Mouse (Mus musculus) intestine, embryonic 14.5 days (tissue): ENCODE data around the gene Tnik. TPM values are rescaled to one million over a fixed set of nuclear protein-coding genes. Genes with fewer than 3 reads are reported as not detected.

ENCODE experiments used
- ATAC-seq: fragments of 200-750 bp; cut with Nextera tagmentation; replicated peaks from 2 replicates; pipeline ENCODE4 v1.8.0; 2017; ENCODE audit warnings: low read depth, moderate number of reproducible peaks, moderate TSS enrichment, moderate library complexity; ENCODE audit not compliant: low FRiP score, low TSS enrichment
- DNase-seq: peaks from one replicate; pipeline ENCODE4 v3.0.0-alpha.2; 2018; ENCODE audit warnings: low spot score
- H3K27ac ChIP-seq: fragments of 300-500 bp; sonication (generic); 2 replicates; pipeline ENCODE4 v1.5.1; 2014; ENCODE audit warnings: low read depth, mild to moderate bottlenecking, control low read depth
- H3K27me3 ChIP-seq: fragments of 300-500 bp; sonication (generic); replicated peaks from 2 replicates; pipeline ENCODE4 v1.6.1; 2014; ENCODE audit warnings: low read length, control low read depth; ENCODE audit not compliant: control insufficient read depth, insufficient read depth
- H3K36me3 ChIP-seq: fragments of 300-500 bp; sonication (generic); 2 replicates; pipeline ENCODE4 v1.6.1; 2014; ENCODE audit warnings: low read length, control low read depth; ENCODE audit not compliant: control insufficient read depth, insufficient read depth
- H3K4me1 ChIP-seq: fragments of 300-500 bp; sonication (generic); replicated peaks from 2 replicates; pipeline ENCODE4 v1.6.1; 2014; ENCODE audit warnings: low read length, control low read depth, mixed read lengths; ENCODE audit not compliant: control insufficient read depth, insufficient read depth
- H3K4me2 ChIP-seq: fragments of 300-500 bp; sonication (generic); 2 replicates; pipeline ENCODE4 v1.6.1; 2014; ENCODE audit warnings: low read length
- H3K4me3 ChIP-seq: fragments of 300-500 bp; sonication (generic); 2 replicates; pipeline ENCODE4 v1.5.1; 2014; ENCODE audit warnings: low read depth, low read length, control low read depth, mixed read lengths
- H3K9ac ChIP-seq: fragments of 300-500 bp; sonication (generic); 2 replicates; pipeline ENCODE4 v1.6.1; 2014; ENCODE audit warnings: mild to moderate bottlenecking, low read length
- H3K9me3 ChIP-seq: fragments of 300-500 bp; sonication (generic); 2 replicates; pipeline ENCODE4 v1.6.1; 2016; ENCODE audit warnings: low read length, control low read depth; ENCODE audit not compliant: control insufficient read depth
- WGBS: fragments of 180-500 bp; shearing (Covaris S2); extraction: QIAGEN DNeasy Blood & Tissue Kit; methylation state at CpG from one replicate; pipeline ENCODE4 v1.1.7; 2014; 5-methylcytosine and 5-hydroxymethylcytosine counted together
- polyA plus RNA-seq: library from polyadenylated mRNA; unstranded; fragments of >200 nt; fragmentation: Nextera tagmentation; extraction: Ambion mirVana; gene quantifications from 2 replicates; pipeline ENCODE4 v1.2.1, GENCODE M21; 2014

The Tnik gene
- polyA plus RNA-seq, 1 experiment from 2014 or later = 16.1 TPM

DNA sequence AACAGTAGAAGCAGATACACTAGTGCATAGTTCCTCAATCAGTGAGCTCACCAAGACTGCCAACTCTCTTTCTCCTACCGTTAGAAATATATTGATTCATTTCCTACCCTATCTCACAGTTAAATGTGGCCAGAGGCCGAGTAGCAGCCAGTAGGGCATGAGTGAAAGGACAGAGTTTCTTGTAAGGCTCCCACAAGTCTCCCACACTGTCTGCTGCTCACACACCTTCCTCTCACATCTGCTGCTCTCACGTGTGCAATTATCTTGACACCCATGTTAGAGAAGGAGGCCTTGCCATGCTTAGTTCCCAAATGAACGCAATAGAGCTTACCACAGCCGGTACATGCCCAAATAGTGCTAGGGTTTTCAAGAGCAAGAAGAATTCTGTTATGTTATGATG is 169.3 kb downstream of the Tnik start:
- ATAC-seq = no peak
- no peak overlapping the region for H3K9ac ChIP-seq

DNA sequence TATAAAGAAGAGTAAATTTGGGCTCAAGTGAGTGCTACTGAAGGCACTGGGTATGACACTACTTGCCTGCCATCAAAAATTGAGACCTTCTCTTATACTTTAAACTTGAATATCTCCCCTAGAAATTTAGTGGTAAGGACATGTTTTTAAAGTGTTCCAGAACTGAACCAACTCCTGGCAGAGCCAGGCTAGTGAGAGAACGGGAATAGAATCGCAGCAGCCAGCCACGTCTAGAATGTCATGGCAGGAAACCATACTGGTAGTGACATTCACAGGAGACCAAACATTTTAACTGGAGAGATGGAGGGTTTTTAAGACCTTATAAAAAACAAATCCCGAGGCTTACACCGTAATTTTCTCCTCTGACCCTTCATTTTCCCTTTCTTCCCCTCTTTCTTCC is 172.5 kb downstream of the Tnik start:
- H3K27me3 ChIP-seq = no peaks in the 10 kb centered on the region
- no peak overlapping the region for H3K4me3 ChIP-seq
- no peaks in the 10 kb centered on the region for H3K36me3 ChIP-seq
- no peak overlapping the region for H3K27ac ChIP-seq
- WGBS = 83% methylated on average over 5 of the region's 5 CpGs
- no peak overlapping the region for H3K9ac ChIP-seq
- no peaks in the 10 kb centered on the region for H3K9me3 ChIP-seq
- no peak for DNase-seq
- no peak for ATAC-seq
- peaks cover 7% of the 10 kb centered on the region; the same call in 1 of the 2 replicates for H3K4me1 ChIP-seq
- H3K4me2 ChIP-seq = no peak overlapping the region

More for the DNA sequence above, 169.3 kb downstream of the Tnik start:
- H3K4me2 ChIP-seq = no peak overlapping the region
- WGBS = 85% methylated on average over 5 of the region's 5 CpGs
- H3K27ac ChIP-seq = no peak overlapping the region
- H3K9me3 ChIP-seq = no peaks in the 10 kb centered on the region
- H3K4me3 ChIP-seq = no peak overlapping the region
- H3K27me3 ChIP-seq = no peaks in the 10 kb centered on the region
- H3K4me1 ChIP-seq = peaks cover 4% of the 10 kb centered on the region; the same call in 1 of the 2 replicates
- no peaks in the 10 kb centered on the region for H3K36me3 ChIP-seq
- no peak for DNase-seq

DNA sequence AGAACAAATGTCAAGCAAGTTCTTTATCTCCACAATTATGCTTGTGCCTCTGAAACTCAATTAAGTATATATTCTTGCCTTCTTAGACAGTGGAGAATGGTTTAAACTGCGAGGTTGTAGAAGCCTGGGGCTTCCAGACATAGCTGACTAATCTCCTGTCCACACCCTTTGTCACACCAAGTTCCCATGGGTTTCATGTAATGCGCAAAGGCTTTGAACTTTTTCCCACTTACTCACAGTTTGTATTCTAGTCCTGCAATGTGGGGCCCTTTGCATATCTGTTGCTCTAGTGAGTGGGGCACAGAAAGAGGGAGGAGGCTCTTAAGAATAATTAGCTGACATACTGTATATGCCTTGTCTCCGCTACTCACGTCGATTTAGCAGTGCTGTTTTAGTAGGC is 174.4 kb downstream of the Tnik start:
- Histone ChIP-seq H3K9me3 (no peaks in the 10 kb centered on the region), H3K4me1 (peaks cover 7% of the 10 kb centered on the region; the same call in 1 of the 2 replicates), H3K4me2 (no peak overlapping the region), H3K9ac (no peak overlapping the region), H3K4me3 (no peak overlapping the region), H3K36me3 (no peaks in the 10 kb centered on the region), H3K27me3 (no peaks in the 10 kb centered on the region), H3K27ac (no peak overlapping the region)
- WGBS = 52% methylated on average over 5 of the region's 5 CpGs
- ATAC-seq (no peak), DNase-seq (no peak)

DNA sequence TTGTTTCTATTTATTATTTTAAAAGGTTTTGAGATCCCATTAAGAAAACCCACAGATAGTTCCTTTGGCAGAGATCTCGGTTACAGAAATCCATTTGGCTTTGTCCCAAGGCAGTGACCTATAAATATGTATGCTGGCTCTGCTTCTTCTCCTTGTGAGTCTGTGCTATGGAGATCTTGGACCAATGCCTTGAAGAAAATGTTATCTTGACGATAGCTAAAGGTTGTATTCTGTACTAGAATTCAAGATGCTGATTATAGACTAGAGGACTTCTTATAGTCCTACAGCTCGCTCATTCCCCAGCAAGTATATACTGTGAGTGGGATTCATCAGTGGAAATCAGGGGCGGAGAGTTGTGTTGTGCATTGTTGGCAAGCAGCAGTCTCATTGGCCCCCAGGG is 178.5 kb downstream of the Tnik start:
- Histone ChIP-seq H3K27ac (no peak overlapping the region), H3K4me2 (no peak overlapping the region), H3K36me3 (no peaks in the 10 kb centered on the region), H3K4me3 (no peak overlapping the region), H3K9me3 (no peaks in the 10 kb centered on the region), H3K9ac (no peak overlapping the region), H3K4me1 (peaks cover 7% of the 10 kb centered on the region; the same call in 1 of the 2 replicates), H3K27me3 (no peaks in the 10 kb centered on the region)
- no peak for DNase-seq
- ATAC-seq = no peak
- 62% methylated on average over 4 of the region's 4 CpGs for WGBS

DNA sequence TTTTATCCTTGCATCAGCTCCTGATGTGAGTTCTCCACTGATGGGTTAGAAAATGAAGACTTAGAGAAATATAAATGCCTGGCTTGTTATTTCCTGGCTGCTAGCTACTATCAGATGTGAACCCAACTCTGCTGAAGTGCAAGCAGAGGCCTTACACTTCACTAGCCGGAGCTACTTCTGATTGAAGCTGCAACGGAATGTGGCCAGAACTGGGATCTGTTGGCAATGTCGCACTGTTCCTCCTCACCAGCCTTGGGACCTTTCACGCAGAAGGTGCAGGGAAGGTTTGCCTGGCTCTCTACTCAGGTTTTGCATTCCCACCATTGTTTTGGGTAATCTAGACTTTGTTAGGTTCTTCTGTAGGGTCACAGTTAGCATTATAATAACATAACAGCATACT is 179.1 kb downstream of the Tnik start:
- no peak overlapping the region for H3K9ac ChIP-seq
- H3K27ac ChIP-seq = no peak overlapping the region
- 90% methylated on average over 4 of the region's 4 CpGs for WGBS

DNA sequence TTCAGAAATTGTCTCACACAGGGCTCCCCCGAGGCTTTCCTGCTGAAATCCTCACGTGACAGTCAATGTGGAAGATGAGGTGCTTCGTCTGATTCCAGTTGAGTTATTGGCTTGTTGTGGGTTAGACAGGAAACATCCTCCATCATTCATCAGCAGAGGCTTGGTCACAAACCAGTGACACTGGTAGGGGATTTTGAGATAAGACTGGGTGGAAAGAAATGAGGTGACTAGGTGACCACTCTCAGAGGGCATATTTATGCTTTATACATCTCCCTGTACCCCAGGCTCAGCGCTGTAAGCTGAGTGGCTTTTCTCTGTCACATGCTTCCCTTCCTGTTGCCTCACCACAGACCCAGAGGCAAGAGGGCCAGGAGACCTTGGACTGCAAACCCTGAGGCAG is 184.9 kb downstream of the Tnik start:
- ATAC-seq = no peak
- no peak overlapping the region for H3K27ac ChIP-seq
- 80% methylated on average over 4 of the region's 4 CpGs for WGBS

More for the DNA sequence above, 179.1 kb downstream of the Tnik start:
- ATAC-seq (no peak), DNase-seq (no peak)
- H3K4me1 ChIP-seq = peaks cover 4% of the 10 kb centered on the region; the same call in 1 of the 2 replicates
- H3K9me3 ChIP-seq = no peaks in the 10 kb centered on the region
- H3K4me3 ChIP-seq = no peak overlapping the region
- no peaks in the 10 kb centered on the region for H3K27me3 ChIP-seq
- H3K36me3 ChIP-seq = no peaks in the 10 kb centered on the region
- H3K4me2 ChIP-seq = no peak overlapping the region

DNA sequence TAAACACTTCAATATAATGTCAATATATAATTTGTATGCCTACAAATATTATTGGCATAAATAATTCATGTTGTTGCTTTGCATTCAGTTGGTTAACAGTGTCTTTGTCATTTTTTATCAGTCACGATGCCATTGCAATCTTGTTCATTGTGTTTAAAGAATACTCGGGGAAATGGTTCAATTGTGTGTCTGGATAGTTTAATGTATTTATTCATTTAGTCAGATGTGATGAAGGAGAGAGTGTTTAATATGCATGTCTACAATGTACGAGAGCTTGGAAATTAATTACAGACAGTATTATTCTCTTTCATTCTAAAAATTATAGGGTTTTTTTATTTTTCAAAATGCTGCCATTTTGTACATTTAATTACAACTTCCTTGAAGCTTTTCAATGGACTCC is 190.4 kb downstream of the Tnik start:
- ATAC-seq (no peak), DNase-seq (no peak)
- Histone ChIP-seq H3K4me2 (no peak overlapping the region), H3K4me1 (no peaks in the 10 kb centered on the region), H3K27ac (no peak overlapping the region), H3K9ac (no peak overlapping the region), H3K27me3 (no peaks in the 10 kb centered on the region), H3K4me3 (no peak overlapping the region), H3K9me3 (no peaks in the 10 kb centered on the region), H3K36me3 (no peaks in the 10 kb centered on the region)
- 90% methylated on average over 3 of the region's 3 CpGs for WGBS

More for the DNA sequence above, 184.9 kb downstream of the Tnik start:
- H3K9me3 ChIP-seq = no peaks in the 10 kb centered on the region
- no peaks in the 10 kb centered on the region for H3K27me3 ChIP-seq
- no peaks in the 10 kb centered on the region for H3K36me3 ChIP-seq
- no peak overlapping the region for H3K4me3 ChIP-seq
- no peak overlapping the region for H3K9ac ChIP-seq
- H3K4me2 ChIP-seq = no peak overlapping the region
- no peak for DNase-seq
- H3K4me1 ChIP-seq = no peaks in the 10 kb centered on the region

DNA sequence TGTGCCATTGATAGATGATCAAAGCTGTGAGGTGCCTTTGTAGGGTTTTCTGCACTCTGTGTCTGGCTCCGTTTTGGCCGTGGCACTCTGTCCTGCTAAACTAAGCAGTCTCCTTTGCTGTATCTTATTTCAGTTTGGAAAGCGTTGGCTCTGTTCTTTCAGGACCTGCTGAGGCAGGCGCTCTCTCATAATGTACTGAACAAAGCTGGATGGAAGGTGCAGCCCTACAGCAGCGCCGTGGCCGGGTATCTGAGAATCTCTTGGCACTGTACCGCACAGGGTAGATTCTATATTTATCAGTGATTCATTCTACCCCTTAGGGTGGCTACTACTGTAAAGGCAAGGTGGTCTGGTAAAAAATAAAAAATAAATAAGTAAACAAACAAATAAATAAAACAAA is 193.8 kb downstream of the Tnik start:
- Histone ChIP-seq H3K4me1 (no peaks in the 10 kb centered on the region), H3K27me3 (no peaks in the 10 kb centered on the region), H3K9me3 (no peaks in the 10 kb centered on the region), H3K4me3 (no peak overlapping the region), H3K4me2 (no peak overlapping the region), H3K27ac (no peak overlapping the region), H3K9ac (no peak overlapping the region), H3K36me3 (no peaks in the 10 kb centered on the region)
- no peak for ATAC-seq
- 77% methylated on average over 8 of the region's 8 CpGs for WGBS
- no peak for DNase-seq

DNA sequence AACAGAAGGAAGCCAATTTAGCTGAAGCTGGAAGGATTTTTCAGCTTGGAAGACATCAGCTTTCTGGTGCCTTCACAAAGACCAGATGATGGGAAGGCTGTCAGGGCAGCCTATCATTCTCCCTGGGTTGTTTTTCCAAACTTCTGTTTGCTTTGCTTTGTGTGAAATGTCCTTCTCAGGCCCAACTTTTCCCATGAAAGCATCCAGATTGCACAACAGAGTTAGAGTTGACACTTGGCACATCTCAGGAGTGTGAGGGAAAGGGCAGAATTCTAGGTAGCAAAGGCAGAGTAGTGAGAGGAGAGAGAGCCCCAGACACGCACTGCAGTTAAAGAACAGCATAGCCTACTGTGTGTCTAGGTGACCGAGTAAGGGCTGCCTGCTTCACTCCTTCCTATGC is 194.5 kb downstream of the Tnik start:
- H3K4me2 ChIP-seq = no peak overlapping the region
- WGBS = 82% methylated on average over 2 of the region's 2 CpGs
- no peaks in the 10 kb centered on the region for H3K27me3 ChIP-seq
- no peaks in the 10 kb centered on the region for H3K4me1 ChIP-seq
- no peak overlapping the region for H3K4me3 ChIP-seq
- DNase-seq = no peak
- H3K27ac ChIP-seq = no peak overlapping the region
- H3K36me3 ChIP-seq = no peaks in the 10 kb centered on the region
- no peak for ATAC-seq
- H3K9ac ChIP-seq = no peak overlapping the region
- H3K9me3 ChIP-seq = no peaks in the 10 kb centered on the region
